8 mouse cellular contexts compared by ENCODE assay signal in genomic region chr1:91436380-91437082, GRCm38 (mm10). TPM values are rescaled to one million over a fixed set of nuclear protein-coding genes. Genes with fewer than 3 reads are reported as not detected.
DNase-seq lines count a peak whose midpoint lies in the region; ATAC-seq and TF ChIP-seq lines count a peak whose summit lies in the region.

No protein-coding gene starts in this region.

- peak overlapping the region; percentile 83 for H3K27ac ChIP-seq in left cerebral cortex, adult 2 months
- peak overlapping the region; percentile 60 for H3K27ac ChIP-seq in embryonic facial prominence, embryonic 13.5 days
- H3K27ac ChIP-seq in liver, embryonic 15.5 days (replicated peaks) = peak overlapping the region; percentile 59; the same call in 1 of the 2 replicates
- peak overlapping the region; percentile 85 for H3K27ac ChIP-seq in stomach, embryonic 15.5 days

- H3K36me3 ChIP-seq in embryonic facial prominence, embryonic 13.5 days = peaks cover 3% of the 10 kb centered on the region; the same call in 1 of the 2 replicates
- H3K36me3 ChIP-seq in liver, embryonic 15.5 days (replicated peaks) = peaks cover 22% of the 10 kb centered on the region
- peaks cover 19% of the 10 kb centered on the region for H3K36me3 ChIP-seq in stomach, embryonic 15.5 days

- no peak overlapping the region for H3K4me2 ChIP-seq in embryonic facial prominence, embryonic 13.5 days
- H3K4me2 ChIP-seq in liver, embryonic 15.5 days = no peak overlapping the region
- no peak overlapping the region for H3K4me2 ChIP-seq in stomach, embryonic 15.5 days

- H3K4me1 ChIP-seq in embryonic facial prominence, embryonic 13.5 days = peaks cover 18% of the 10 kb centered on the region
- peaks cover 21% of the 10 kb centered on the region for H3K4me1 ChIP-seq in liver, embryonic 15.5 days (replicated peaks)
- H3K4me1 ChIP-seq in stomach, embryonic 15.5 days = peaks cover 18% of the 10 kb centered on the region

- intact Hi-C loops in left cerebral cortex, adult 2 months (cut with DNase I) = no loop called here
- intact Hi-C loops in left cerebral cortex, postnatal 36 days (cut with DNase I) = no loop called here
- intact Hi-C loops in heart, postnatal 36 days (cut with DNase I) = loop anchor here (1.0 kb wide), 1 partner anchor 20 kb away; no protein-coding TSS in a partner anchor

- no peak for DNase-seq in left cerebral cortex, adult 2 months (ENCODE audit: extremely low spot score in 1 of 2, low spot score in 2 of 2)
- no peak for DNase-seq in left cerebral cortex, postnatal 36 days (ENCODE audit: low spot score in 2 of 2)
- peak; percentile 90 to 96 for DNase-seq in adrenal gland, adult (ENCODE audit: inconsistent age in 2 of 2, low spot score in 1 of 2)
- peak; percentile 85 to 89 for DNase-seq in heart, postnatal 36 days
- no peak for DNase-seq in frontal cortex, postnatal 25 days (ENCODE audit: low spot score in 2 of 2)

- no peaks in the 10 kb centered on the region for H3K9me3 ChIP-seq in embryonic facial prominence, embryonic 13.5 days
- no peaks in the 10 kb centered on the region for H3K9me3 ChIP-seq in liver, embryonic 15.5 days (replicated peaks)
- no peaks in the 10 kb centered on the region for H3K9me3 ChIP-seq in stomach, embryonic 15.5 days

- no peak for TF ChIP-seq CTCF in left cerebral cortex, adult 2 months (IDR thresholded peaks at IDR 0.05)

- 66% methylated on average over 6 of the region's 6 CpGs for WGBS in embryonic facial prominence, embryonic 13.5 days
- WGBS in liver, embryonic 15.5 days (ENCODE audit: insufficient replicate concordance) = 55% methylated on average over 6 of the region's 6 CpGs
- 45% methylated on average over 6 of the region's 6 CpGs for WGBS in stomach, embryonic 15.5 days

- H3K27me3 ChIP-seq in embryonic facial prominence, embryonic 13.5 days = no peaks in the 10 kb centered on the region
- no peaks in the 10 kb centered on the region for H3K27me3 ChIP-seq in liver, embryonic 15.5 days
- no peaks in the 10 kb centered on the region for H3K27me3 ChIP-seq in stomach, embryonic 15.5 days (replicated peaks)

- ATAC-seq in embryonic facial prominence, embryonic 13.5 days (ENCODE audit: insufficient number of reproducible peaks, insufficient read depth, low FRiP score, low TSS enrichment, low read depth) = peak; percentile 70; the same call in 1 of the 2 replicates
- ATAC-seq in liver, embryonic 15.5 days (ENCODE audit: insufficient read depth) = peak; percentile 68
- ATAC-seq in stomach, embryonic 15.5 days (ENCODE audit: insufficient read depth, low FRiP score, low read depth) = peak; percentile 66; the same call in 1 of the 2 replicates

- peak overlapping the region; percentile 33; the same call in 1 of the 2 replicates for H3K9ac ChIP-seq in embryonic facial prominence, embryonic 13.5 days
- no peak overlapping the region for H3K9ac ChIP-seq in liver, embryonic 15.5 days
- no peak overlapping the region for H3K9ac ChIP-seq in stomach, embryonic 15.5 days

- no peak overlapping the region for H3K4me3 ChIP-seq in left cerebral cortex, adult 2 months
- no peak overlapping the region for H3K4me3 ChIP-seq in embryonic facial prominence, embryonic 13.5 days
- H3K4me3 ChIP-seq in liver, embryonic 15.5 days (replicated peaks) = no peak overlapping the region
- H3K4me3 ChIP-seq in stomach, embryonic 15.5 days (replicated peaks) = no peak overlapping the region

RNA-seq across cellular contexts. Expression of gene Per2, which starts 22.6 kb away (rescaled TPM):
- 10 to 100 TPM; 24.8 to 54.6 TPM for total RNA-seq in left cerebral cortex, adult 2 months (2021)
- total RNA-seq in left cerebral cortex, postnatal 36 days (2021) = 10 to 100 TPM; 28.9 to 37.8 TPM
- 3.0 and 3.5 TPM in 2 replicates for polyA plus RNA-seq in embryonic facial prominence, embryonic 13.5 days (2015; fragmentation: Nextera tagmentation; extraction: Ambion mirVana)
- total RNA-seq in heart, postnatal 36 days (2021) = 10 to 100 TPM in 1 of 2 experiments, 1 to 10 TPM in 1; 7.9 to 13.5 TPM
- 2.3 and 3.3 TPM in 2 replicates for polyA plus RNA-seq in liver, embryonic 15.5 days (2015; fragmentation: Nextera tagmentation; extraction: Ambion mirVana)
- polyA plus RNA-seq in stomach, embryonic 15.5 days (2015; fragmentation: Nextera tagmentation; extraction: Ambion mirVana) = 5.4 and 6.5 TPM in 2 replicates

RNA-seq across cellular contexts. Expression of gene Hes6, which starts 22.7 kb away (rescaled TPM):
- total RNA-seq in left cerebral cortex, adult 2 months (2021) = 10 to 100 TPM; 13.4 to 14.6 TPM
- 10 to 100 TPM; 14.9 to 18.8 TPM for total RNA-seq in left cerebral cortex, postnatal 36 days (2021)
- 63.7 and 70.8 TPM in 2 replicates for polyA plus RNA-seq in embryonic facial prominence, embryonic 13.5 days (2015; fragmentation: Nextera tagmentation; extraction: Ambion mirVana)
- total RNA-seq in heart, postnatal 36 days (2021) = 10 to 100 TPM; 18.0 to 20.1 TPM
- 21.1 and 24.1 TPM in 2 replicates for polyA plus RNA-seq in liver, embryonic 15.5 days (2015; fragmentation: Nextera tagmentation; extraction: Ambion mirVana)
- 82.9 and 89.5 TPM in 2 replicates for polyA plus RNA-seq in stomach, embryonic 15.5 days (2015; fragmentation: Nextera tagmentation; extraction: Ambion mirVana)

RNA-seq across cellular contexts. Expression of gene Ilkap, which starts 37.9 kb away (rescaled TPM):
- total RNA-seq in left cerebral cortex, adult 2 months (2021) = 10 to 100 TPM; 59.8 to 64.8 TPM
- 10 to 100 TPM; 54.5 to 62.4 TPM for total RNA-seq in left cerebral cortex, postnatal 36 days (2021)
- polyA plus RNA-seq in embryonic facial prominence, embryonic 13.5 days (2015; fragmentation: Nextera tagmentation; extraction: Ambion mirVana) = 152 and 158 TPM in 2 replicates
- total RNA-seq in heart, postnatal 36 days (2021) = 10 to 100 TPM; 47.4 to 51.9 TPM
- 67.7 and 69.9 TPM in 2 replicates for polyA plus RNA-seq in liver, embryonic 15.5 days (2015; fragmentation: Nextera tagmentation; extraction: Ambion mirVana)
- polyA plus RNA-seq in stomach, embryonic 15.5 days (2015; fragmentation: Nextera tagmentation; extraction: Ambion mirVana) = 119 and 128 TPM in 2 replicates

RNA-seq across cellular contexts. Expression of gene Traf3ip1, which starts 57.9 kb away (rescaled TPM):
- 10 to 100 TPM; 15.8 to 16.5 TPM for total RNA-seq in left cerebral cortex, adult 2 months (2021)
- 10 to 100 TPM; 14.0 to 16.1 TPM for total RNA-seq in left cerebral cortex, postnatal 36 days (2021)
- 8.7 and 12.1 TPM in 2 replicates for polyA plus RNA-seq in embryonic facial prominence, embryonic 13.5 days (2015; fragmentation: Nextera tagmentation; extraction: Ambion mirVana)
- 1 to 10 TPM; 4.6 to 5.4 TPM for total RNA-seq in heart, postnatal 36 days (2021)
- polyA plus RNA-seq in liver, embryonic 15.5 days (2015; fragmentation: Nextera tagmentation; extraction: Ambion mirVana) = 1.8 and 2.1 TPM in 2 replicates
- polyA plus RNA-seq in stomach, embryonic 15.5 days (2015; fragmentation: Nextera tagmentation; extraction: Ambion mirVana) = 7.8 and 8.4 TPM in 2 replicates

Comparison
In these comparisons a context has a peak if more than half of its experiments do, and no peak if none do; other contexts are left out.
1. DNase-seq: peak in adrenal gland, adult (2 of 2) and heart, postnatal 36 days (2 of 2); none in left cerebral cortex, adult 2 months (0 of 2), left cerebral cortex, postnatal 36 days (0 of 2) and frontal cortex, postnatal 25 days (0 of 2).
2. Peak in every context shown above with its lines, with median percentiles within 50 percentile points of each other: H3K27ac ChIP-seq and ATAC-seq.